Mouse (Mus musculus) C2C12 (cell line): ENCODE data around the gene Cd27. TPM values are rescaled to one million over a fixed set of nuclear protein-coding genes. Genes with fewer than 3 reads are reported as not detected.
A peak's percentile ranks its signal among the peaks of the same experiment; 100 is the strongest.

Experiments
- H3K27me3 ChIP-seq: one replicate; pipeline ENCODE4 v1.6.1; 2011; ENCODE audit not compliant: control insufficient read depth, insufficient read depth, insufficient read length
- H3K36me3 ChIP-seq: one replicate; pipeline ENCODE4 v1.6.1; 2011; ENCODE audit not compliant: control insufficient read depth, insufficient read depth
- H3K4me3 ChIP-seq: one replicate; pipeline ENCODE4 v1.5.1; 2011; ENCODE audit warnings: mild to moderate bottlenecking, control low read depth; ENCODE audit not compliant: poor library complexity, insufficient read depth, severe bottlenecking
- H3K79me2 ChIP-seq: one replicate; pipeline ENCODE4 v1.6.1; 2011; ENCODE audit not compliant: control insufficient read depth, insufficient read depth
- H3K79me3 ChIP-seq: one replicate; pipeline ENCODE4 v1.6.1; 2011; ENCODE audit warnings: low read depth, control low read depth
- H3ac ChIP-seq: one replicate; pipeline ENCODE3; 2011; ENCODE audit warnings: low read depth; ENCODE audit not compliant: control insufficient read depth, insufficient read length
- CEBPB ChIP-seq: IDR thresholded peaks from one replicate; pipeline ENCODE4 v1.6.1; 2011; ENCODE audit warnings: low read depth, mild to moderate bottlenecking, control low read depth, moderate library complexity
- CTCF ChIP-seq: IDR thresholded peaks from one replicate; pipeline ENCODE4 v1.5.1; 2011; ENCODE audit not compliant: control insufficient read depth, insufficient read depth, insufficient read length
- FOSL1 ChIP-seq: IDR thresholded peaks from one replicate; pipeline ENCODE4 v1.8.0; 2011; ENCODE audit warnings: mild to moderate bottlenecking, low read length; ENCODE audit not compliant: poor library complexity, insufficient read depth, severe bottlenecking
- MAX ChIP-seq: IDR thresholded peaks from one replicate; pipeline ENCODE4 v1.6.1; 2011; ENCODE audit warnings: mild to moderate bottlenecking, control low read depth
- MYOD1 ChIP-seq: IDR thresholded peaks from one replicate; pipeline ENCODE4 v1.6.1; 2011; ENCODE audit warnings: low read depth; ENCODE audit not compliant: control insufficient read depth, insufficient read length
- MYOG ChIP-seq: IDR thresholded peaks from one replicate; pipeline ENCODE4 v1.6.1; 2011; ENCODE audit not compliant: control insufficient read depth, insufficient read length; ENCODE audit errors: extremely low read depth
- USF1 ChIP-seq: IDR thresholded peaks from one replicate; pipeline ENCODE4 v1.6.1; 2011; ENCODE audit warnings: low read depth, mild to moderate bottlenecking, control low read depth, moderate library complexity
- polyA plus RNA-seq: library from polyadenylated mRNA; unstranded; fragments of >200 nt; fragmentation: generic; extraction: Trizol; gene quantifications from one replicate; pipeline ENCODE4 v1.2.1, GENCODE M21; 2012; ENCODE audit warnings: missing spikeins

The Cd27 gene
- polyA plus RNA-seq, 1 experiment = 0.07 TPM

DNA sequence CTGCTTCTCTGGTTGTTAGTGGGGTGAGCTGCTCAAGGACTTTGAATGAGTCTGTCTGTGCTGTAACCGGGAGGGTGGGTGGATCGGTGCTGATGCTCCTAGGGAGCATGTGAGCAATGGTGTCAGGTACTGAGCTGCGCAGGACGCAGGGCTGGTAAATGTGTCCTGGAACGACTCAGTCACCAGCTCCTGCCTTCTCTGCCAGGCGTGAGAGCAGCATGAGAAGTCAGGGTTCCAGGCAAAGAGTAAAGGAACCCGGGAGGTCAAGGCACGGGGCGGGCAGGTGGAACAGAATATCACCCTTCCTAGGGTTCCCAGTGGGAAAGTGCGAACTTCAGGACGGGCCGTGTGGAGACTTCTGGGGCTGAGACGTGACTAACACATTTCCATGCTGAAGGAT, 29.3 kb upstream of the Cd27 start:
- Histone ChIP-seq H3K4me3 (no peak overlapping the region), H3K36me3 (no peaks in the 10 kb centered on the region), H3ac (no peak overlapping the region), H3K27me3 (no peaks in the 10 kb centered on the region), H3K79me3 (no peaks in the 10 kb centered on the region), H3K79me2 (no peaks in the 10 kb centered on the region)
- no peak for TF ChIP-seq USF1
- no peak for TF ChIP-seq MYOG
- TF ChIP-seq CTCF = no peak
- no peak for TF ChIP-seq CEBPB
- no peak for TF ChIP-seq MYOD1
- TF ChIP-seq FOSL1 = no peak
- TF ChIP-seq MAX = no peak

DNA sequence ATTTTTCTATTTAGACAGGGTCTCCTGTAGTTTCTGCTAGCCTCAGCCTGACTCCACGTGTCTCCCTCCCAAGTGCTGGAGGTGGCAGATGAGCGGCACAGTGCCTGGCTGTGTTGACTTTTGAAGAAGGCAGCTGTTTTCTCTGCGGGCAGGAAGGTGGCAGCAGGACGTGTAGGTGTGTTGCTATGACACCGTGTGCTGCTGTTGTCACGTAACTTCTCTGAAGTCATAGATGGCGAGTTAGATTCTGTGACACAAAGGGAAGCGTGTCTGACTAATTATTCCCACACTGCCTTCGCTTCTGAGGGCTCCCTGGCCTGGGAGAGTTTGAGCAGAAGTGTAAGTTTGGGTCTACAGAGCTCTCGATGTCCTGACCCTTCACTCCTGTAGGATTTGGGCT, 28.4 kb upstream of the Cd27 start:
- Histone ChIP-seq H3K79me3 (no peaks in the 10 kb centered on the region), H3K36me3 (no peaks in the 10 kb centered on the region), H3K79me2 (no peaks in the 10 kb centered on the region), H3K4me3 (no peak overlapping the region), H3ac (no peak overlapping the region), H3K27me3 (no peaks in the 10 kb centered on the region)
- TF ChIP-seq MAX (no peak), FOSL1 (no peak), CEBPB (no peak), MYOD1 (no peak), CTCF (no peak)

GRCm38 (mm10) chr6:125264219-125264618, 27.4 kb upstream of the Cd27 start:
- Histone ChIP-seq H3ac (no peak overlapping the region), H3K79me3 (no peaks in the 10 kb centered on the region), H3K79me2 (no peaks in the 10 kb centered on the region), H3K27me3 (no peaks in the 10 kb centered on the region), H3K36me3 (no peaks in the 10 kb centered on the region), H3K4me3 (no peak overlapping the region)
- TF ChIP-seq CTCF (no peak), CEBPB (no peak)

DNA sequence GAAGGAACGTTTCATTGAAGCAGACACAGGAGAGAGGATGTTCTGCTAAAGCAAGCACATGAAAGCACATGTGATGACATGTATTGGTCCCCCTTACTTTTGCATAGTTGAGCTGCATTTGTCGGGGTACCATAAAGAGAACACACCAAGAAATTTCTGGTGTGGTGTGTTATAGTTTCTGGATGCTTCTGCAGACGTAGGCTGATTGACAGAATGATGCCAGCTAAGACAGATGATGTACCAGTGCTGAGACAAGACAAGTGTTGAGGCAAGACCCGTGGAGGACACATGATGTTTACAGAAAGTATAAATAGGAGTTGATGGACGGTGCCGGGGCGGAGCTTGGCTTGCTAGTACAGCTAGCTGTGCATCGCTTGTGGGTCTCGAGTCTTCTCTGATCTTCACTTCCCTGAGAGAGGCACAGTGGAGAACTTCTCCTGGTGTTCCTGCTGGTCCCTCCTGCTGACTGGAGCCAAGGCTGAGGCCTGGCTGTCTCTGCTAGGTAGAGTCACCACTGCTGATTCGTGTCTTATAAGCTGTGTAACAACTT, 23.3 kb upstream of the Cd27 start:
- no peak for TF ChIP-seq FOSL1
- no peak for TF ChIP-seq CEBPB
- TF ChIP-seq MYOG = no peak
- TF ChIP-seq CTCF = no peak
- no peak for TF ChIP-seq MYOD1
- no peak for TF ChIP-seq USF1
- no peak for TF ChIP-seq MAX

GRCm38 (mm10) chr6:125256222-125256966, 19.6 kb upstream of the Cd27 start:
- H3K27me3 ChIP-seq = no peaks in the 10 kb centered on the region
- TF ChIP-seq MYOD1 (no peak), FOSL1 (no peak), MYOG (no peak), CEBPB (peak; percentile 11), MAX (peak; percentile 97), USF1 (peak; percentile 97), CTCF (no peak)
- H3K4me3 ChIP-seq = no peak overlapping the region

More for the DNA sequence above, 23.3 kb upstream of the Cd27 start:
- H3K79me2 ChIP-seq = no peaks in the 10 kb centered on the region
- no peaks in the 10 kb centered on the region for H3K36me3 ChIP-seq
- H3K27me3 ChIP-seq = no peaks in the 10 kb centered on the region
- H3ac ChIP-seq = no peak overlapping the region
- no peak overlapping the region for H3K4me3 ChIP-seq
- H3K79me3 ChIP-seq = no peaks in the 10 kb centered on the region

GRCm38 (mm10) chr6:125255516-125256044, 18.8 kb upstream of the Cd27 start:
- Histone ChIP-seq H3K79me2 (no peaks in the 10 kb centered on the region), H3ac (peak overlapping the region; percentile 27), H3K27me3 (no peaks in the 10 kb centered on the region), H3K79me3 (no peaks in the 10 kb centered on the region), H3K4me3 (no peak overlapping the region), H3K36me3 (no peaks in the 10 kb centered on the region)
- TF ChIP-seq USF1 (peak; percentile 7), FOSL1 (peak; percentile 58), CEBPB (no peak)

More at GRCm38 (mm10) chr6:125256222-125256966, 19.6 kb upstream of the Cd27 start:
- Histone ChIP-seq H3K36me3 (no peaks in the 10 kb centered on the region), H3ac (no peak overlapping the region), H3K79me2 (no peaks in the 10 kb centered on the region), H3K79me3 (no peaks in the 10 kb centered on the region)
